Comparison of ENCODE assay signal across 30 mouse cellular contexts in genomic region chr5:118310389-118310788, GRCm38 (mm10).
"Had no signal": no experiment of that assay in that cellular context is flagged by ENCODE, and none has a peak within 500 bp of the region (broad histone marks: within the 10 kb centered on the region; RNA-seq: fewer than 3 reads in every experiment).

No protein-coding gene starts in this region.

- H3K27ac ChIP-seq: left cerebral cortex, adult 2 months; limb, embryonic 10.5 days; limb, embryonic 12.5 days; limb, embryonic 13.5 days; limb, embryonic 15.5 days; liver, embryonic 12.5 days; liver, embryonic 13.5 days; liver, embryonic 14.5 days; liver, embryonic 15.5 days; lung, embryonic 15.5 days; macrophage; midbrain, embryonic 10.5 days; midbrain, embryonic 12.5 days; midbrain, embryonic 13.5 days; midbrain, embryonic 15.5 days had no signal

- H3K4me1 ChIP-seq: liver, embryonic 12.5 days; liver, embryonic 13.5 days; liver, embryonic 15.5 days; lung, embryonic 15.5 days; midbrain, embryonic 10.5 days; midbrain, embryonic 13.5 days; midbrain, embryonic 15.5 days had no signal

- H3K9ac ChIP-seq: limb, embryonic 12.5 days; limb, embryonic 13.5 days; limb, embryonic 15.5 days; liver, embryonic 12.5 days; liver, embryonic 13.5 days; liver, embryonic 14.5 days; liver, embryonic 15.5 days; liver, postnatal 0 days; lung, embryonic 14.5 days; lung, embryonic 15.5 days; midbrain, embryonic 12.5 days; midbrain, embryonic 13.5 days; midbrain, embryonic 15.5 days had no signal

- H3K36me3 ChIP-seq: limb, embryonic 10.5 days; limb, embryonic 12.5 days; limb, embryonic 13.5 days; limb, embryonic 15.5 days; liver, embryonic 12.5 days; liver, embryonic 13.5 days; liver, embryonic 15.5 days; lung, embryonic 15.5 days; midbrain, embryonic 10.5 days; midbrain, embryonic 12.5 days; midbrain, embryonic 13.5 days; midbrain, embryonic 15.5 days had no signal

- DNase-seq: left cerebral cortex, postnatal 4 days; liver; liver, embryonic 13.5 days; liver, postnatal 0 days; lung, adult 18-20 months; lung, adult 2 months; lung, embryonic 14.5 days; lung, postnatal 10 days; lung, postnatal 14 days; lung, postnatal 36 days; lung, postnatal 4 days; midbrain, embryonic 14.5 days had no signal

- H3K27me3 ChIP-seq: limb, embryonic 12.5 days; limb, embryonic 13.5 days; limb, embryonic 15.5 days; liver, embryonic 12.5 days; liver, embryonic 13.5 days; liver, embryonic 15.5 days; lung, embryonic 15.5 days; midbrain, embryonic 13.5 days; midbrain, embryonic 15.5 days had no signal

- H3K4me2 ChIP-seq: limb, embryonic 12.5 days; limb, embryonic 13.5 days; limb, embryonic 15.5 days; liver, embryonic 11.5 days; liver, embryonic 12.5 days; liver, embryonic 13.5 days; liver, embryonic 15.5 days; lung, embryonic 14.5 days; lung, embryonic 15.5 days; midbrain, embryonic 12.5 days; midbrain, embryonic 13.5 days; midbrain, embryonic 15.5 days had no signal

- H3K4me3 ChIP-seq: left cerebral cortex, adult 2 months; limb, embryonic 10.5 days; limb, embryonic 12.5 days; limb, embryonic 13.5 days; limb, embryonic 15.5 days; liver, embryonic 12.5 days; liver, embryonic 13.5 days; liver, embryonic 15.5 days; lung, embryonic 15.5 days; megakaryocyte, embryonic 14.5 days; midbrain, embryonic 10.5 days; midbrain, embryonic 12.5 days; midbrain, embryonic 13.5 days; midbrain, embryonic 15.5 days; myocyte had no signal

- ATAC-seq: liver, embryonic 12.5 days; liver, postnatal 0 days; lung, postnatal 0 days; midbrain, embryonic 13.5 days; midbrain, embryonic 15.5 days had no signal

- H3K9me3 ChIP-seq: limb, embryonic 10.5 days; limb, embryonic 12.5 days; limb, embryonic 13.5 days; limb, embryonic 15.5 days; liver, embryonic 12.5 days; liver, embryonic 13.5 days; liver, embryonic 15.5 days; lung, embryonic 15.5 days; megakaryocyte, embryonic 14.5 days; midbrain, embryonic 10.5 days; midbrain, embryonic 12.5 days; midbrain, embryonic 13.5 days; midbrain, embryonic 15.5 days had no signal
